Mouse (Mus musculus) megakaryocyte, embryonic 14.5 days (primary cell): ENCODE data around the gene Dsp.

Experiments
- FLI1 ChIP-seq: IDR thresholded peaks from 2 replicates; pipeline ENCODE4 v1.6.1; 2012; ENCODE audit warnings: low read length, inconsistent platforms, mixed read lengths
- GATA1 ChIP-seq: IDR thresholded peaks from 3 replicates; pipeline ENCODE4 v1.6.1; 2012; ENCODE audit warnings: mixed read lengths, low read length, inconsistent platforms, borderline replicate concordance

DNA sequence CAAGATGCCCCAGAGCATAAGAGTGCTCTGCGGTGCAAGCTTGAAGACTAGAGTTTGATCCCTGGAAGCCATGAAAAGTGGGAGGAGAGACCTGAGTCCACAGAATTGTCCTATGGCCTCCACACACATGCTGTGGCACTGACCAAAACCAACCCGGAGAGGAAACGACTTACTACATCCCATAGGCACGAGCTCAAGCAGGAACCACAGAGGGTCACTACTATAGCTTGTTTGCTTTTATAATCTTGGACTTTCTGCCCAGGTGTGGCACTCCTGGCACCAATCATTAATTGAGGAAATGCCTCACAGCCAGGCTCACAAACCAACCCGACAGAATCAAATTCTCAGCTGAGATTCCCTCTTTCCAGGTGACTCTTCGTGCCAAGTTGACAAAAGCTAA is 50.3 kb downstream of the Dsp start:
- TF ChIP-seq GATA1 (no peak), FLI1 (no peak)
